Mouse (Mus musculus) mouse embryonic stem cell (cell line): Measurements from ENCODE around the gene Zfp119b.

Experiments used
- in situ Hi-C, 2 experiments: fragments of 300-500 bp; cut with MboI; formaldehyde crosslinking; loops; 1 replicate in 1 of 2; 3 replicates in 1 of 2; pipeline ENCODE4 v1.14.3; 2019 to 2020; ENCODE audit warnings: low sequenced_read_pairs in 2 of 2, low pct_unique_long_range_greater_than_20kb in 1 of 2, mixed read lengths in 1 of 2; ENCODE audit not compliant: unreplicated experiment in 1 of 2

Gene Zfp119b

GRCm38 (mm10) chr17:55949400-55949799, at the start of gene Zfp119b:
Zfp119b (minus strand) TSS chr17:55949500.
- in situ Hi-C loops, result no loop called here

DNA sequence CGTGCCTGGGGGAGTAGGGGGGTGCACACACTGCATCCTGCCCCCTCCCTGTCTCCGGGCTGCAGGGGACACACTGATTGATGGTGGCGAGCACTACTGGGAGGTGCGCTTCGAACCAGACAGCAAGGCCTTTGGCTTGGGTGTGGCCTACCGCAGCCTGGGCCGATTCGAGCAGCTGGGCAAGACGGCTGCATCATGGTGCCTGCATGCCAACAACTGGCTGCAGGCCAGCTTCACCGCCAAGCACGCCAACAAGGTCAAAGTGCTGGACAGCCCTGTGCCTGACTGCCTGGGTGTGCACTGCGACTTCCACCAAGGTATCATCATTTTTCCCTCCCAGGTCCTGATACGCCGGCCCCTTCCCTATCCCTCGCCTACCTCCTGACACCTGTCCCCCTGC, 46.7 kb upstream of the Zfp119b start:
- in situ Hi-C loops, result no loop called here

DNA sequence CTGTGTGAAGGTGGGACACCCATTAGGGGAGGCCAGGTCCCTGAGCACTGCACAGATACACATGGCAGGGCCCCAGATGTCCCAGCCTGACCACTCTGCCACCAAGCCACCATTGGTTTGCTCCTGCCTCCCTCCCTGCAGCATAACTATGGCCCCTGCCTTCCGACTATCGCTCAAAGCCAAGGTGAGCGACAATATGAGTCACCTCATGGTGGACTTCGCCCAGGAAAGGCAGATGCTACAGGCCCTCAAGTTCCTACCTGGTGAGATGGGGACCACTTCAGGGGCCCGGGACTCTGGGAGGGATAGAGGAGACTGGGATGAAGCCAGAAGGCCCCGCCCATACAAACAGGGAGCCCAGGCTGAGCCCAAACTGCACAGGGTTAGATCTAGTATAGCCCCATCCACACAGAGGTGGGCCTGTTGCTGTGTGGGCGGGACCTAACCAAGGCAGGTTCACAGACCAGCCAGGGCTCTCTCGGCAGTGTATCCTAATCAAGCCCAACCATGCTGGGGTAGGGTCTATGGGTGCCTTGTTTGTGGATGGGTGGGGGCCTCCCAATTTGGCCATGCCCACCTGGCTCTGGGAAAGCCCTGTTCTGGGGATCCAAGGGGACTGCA, 41.1 kb upstream of the Zfp119b start:
- in situ Hi-C loops, result no loop called here

- in situ Hi-C loops, result no loop called here
These were observed 37.0 kb upstream of the Zfp119b start, which contains the start of gene Fsd1 for GRCm38 (mm10) chr17:55986030-55986961. Fsd1 (plus strand) TSS chr17:55986509.

- in situ Hi-C loops, result no loop called here
These were observed 28.0 kb upstream of the Zfp119b start for GRCm38 (mm10) chr17:55977301-55977700.

DNA sequence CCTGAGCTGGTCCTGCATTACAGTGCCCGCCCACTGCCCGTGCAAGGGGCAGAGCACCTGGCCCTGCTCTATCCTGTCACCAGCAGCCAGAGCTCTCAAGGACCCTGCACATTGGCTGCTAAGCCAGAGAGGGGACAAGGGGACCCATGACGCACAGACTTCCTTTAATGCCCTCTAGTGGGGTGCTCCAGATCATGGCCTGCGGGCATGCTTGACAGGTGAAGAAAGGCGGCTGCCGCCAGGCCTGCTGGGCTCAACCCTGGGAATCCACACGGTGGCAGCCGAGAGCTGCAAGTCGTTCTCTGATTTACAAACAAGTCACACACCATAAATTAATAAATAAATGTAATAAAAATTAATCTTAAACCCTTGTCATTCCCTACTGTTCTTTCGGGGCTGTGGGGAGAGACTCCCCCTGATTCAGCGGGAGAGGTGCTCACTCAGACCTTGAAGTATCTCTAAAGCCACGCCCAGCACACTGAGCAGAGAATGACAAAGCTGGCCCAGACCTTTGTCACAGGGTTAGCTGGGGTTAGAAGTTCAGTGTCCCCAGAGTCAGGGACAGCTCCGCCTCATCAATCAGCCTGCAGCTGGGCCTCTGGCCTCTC, 27.1 kb upstream of the Zfp119b start:
- in situ Hi-C loops, result no loop called here

- in situ Hi-C loops, result no loop called here
These were observed 22.2 kb upstream of the Zfp119b start for GRCm38 (mm10) chr17:55971453-55971852.

- in situ Hi-C loops, result no loop called here
These were observed 20.9 kb upstream of the Zfp119b start, which contains the start of gene Shd for GRCm38 (mm10) chr17:55969966-55970891. Shd (plus strand) TSS chr17:55970467.

DNA sequence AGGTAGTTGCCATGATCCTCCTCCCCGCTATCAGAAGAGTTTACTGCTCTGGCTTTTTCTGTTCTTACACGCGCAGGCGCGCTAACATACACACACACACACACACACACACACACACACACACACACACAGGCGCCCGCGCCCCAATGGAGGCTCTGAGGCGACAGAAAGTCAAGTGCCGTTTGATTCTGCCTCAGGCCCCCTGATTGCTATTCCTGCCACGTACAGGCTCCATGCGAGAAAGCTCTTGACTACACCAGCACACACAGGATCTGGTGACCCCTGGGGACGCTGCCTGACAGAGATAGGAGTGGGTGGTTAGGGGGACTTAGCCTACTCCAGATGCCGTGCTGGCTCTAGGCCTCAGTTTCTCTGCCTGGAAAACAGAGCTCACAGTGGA, 20.3 kb upstream of the Zfp119b start:
- in situ Hi-C loops, result no loop called here

DNA sequence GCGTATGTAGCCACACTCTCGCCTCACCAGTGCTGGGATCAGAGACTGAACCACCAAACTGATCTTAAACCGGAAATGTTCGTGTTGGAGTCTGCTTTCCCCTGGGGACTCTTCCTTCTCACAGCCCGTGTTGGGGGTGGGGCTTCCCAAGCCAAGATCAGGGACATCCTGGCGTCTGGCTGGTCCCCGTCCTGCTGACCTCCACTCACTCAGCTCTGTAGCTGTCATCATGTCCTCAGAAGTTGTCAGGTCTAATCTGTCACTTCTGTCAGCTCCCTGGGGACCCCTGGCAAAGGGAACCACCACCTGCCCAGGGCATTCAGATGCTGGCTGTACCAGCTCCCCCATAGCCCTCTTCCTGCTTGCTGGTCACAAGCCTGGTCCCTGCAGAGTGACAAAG, 18.9 kb upstream of the Zfp119b start:
- in situ Hi-C loops, result no loop called here

DNA sequence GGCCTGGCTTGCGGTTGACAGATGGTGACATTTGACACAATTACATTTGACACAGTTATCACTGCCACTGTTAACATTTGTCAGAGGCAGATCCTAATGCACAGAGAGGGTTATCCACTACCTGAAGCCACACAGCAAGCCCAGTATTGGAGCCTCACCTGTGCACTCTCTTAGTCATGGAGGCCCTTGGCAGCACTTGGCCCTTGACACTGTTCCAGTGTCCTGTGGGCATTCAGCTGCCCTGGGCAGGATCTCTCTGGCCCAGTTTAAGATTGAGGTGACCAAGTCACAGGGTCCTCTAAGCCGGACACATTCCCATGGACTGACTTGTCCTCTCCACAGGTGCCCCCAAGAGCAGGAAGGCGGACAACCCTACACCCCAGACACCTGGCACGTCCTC, 17.9 kb upstream of the Zfp119b start:
- in situ Hi-C loops, result no loop called here

DNA sequence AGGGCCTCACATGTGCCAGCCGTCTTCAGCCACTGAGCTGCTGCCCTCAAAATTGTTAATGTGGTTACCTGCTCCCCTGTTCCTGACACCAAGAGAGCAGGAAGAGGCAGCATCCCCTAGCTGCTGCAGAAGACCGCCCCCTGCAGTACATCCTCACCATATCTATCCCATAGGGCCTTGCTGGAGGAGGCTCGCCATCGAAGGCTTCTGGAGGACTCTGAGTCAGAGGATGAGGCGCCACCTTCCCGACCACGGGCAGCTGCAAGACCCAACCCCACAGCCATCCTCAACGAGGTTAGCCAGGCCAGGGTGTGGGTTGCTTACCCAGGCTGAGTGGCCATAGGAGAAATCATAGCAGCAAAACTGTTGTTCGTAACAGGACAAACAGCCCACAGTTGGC, 15.7 kb upstream of the Zfp119b start:
- in situ Hi-C loops, result no loop called here

GRCm38 (mm10) chr17:55964496-55964895, 15.2 kb upstream of the Zfp119b start:
- in situ Hi-C loops, result no loop called here

DNA sequence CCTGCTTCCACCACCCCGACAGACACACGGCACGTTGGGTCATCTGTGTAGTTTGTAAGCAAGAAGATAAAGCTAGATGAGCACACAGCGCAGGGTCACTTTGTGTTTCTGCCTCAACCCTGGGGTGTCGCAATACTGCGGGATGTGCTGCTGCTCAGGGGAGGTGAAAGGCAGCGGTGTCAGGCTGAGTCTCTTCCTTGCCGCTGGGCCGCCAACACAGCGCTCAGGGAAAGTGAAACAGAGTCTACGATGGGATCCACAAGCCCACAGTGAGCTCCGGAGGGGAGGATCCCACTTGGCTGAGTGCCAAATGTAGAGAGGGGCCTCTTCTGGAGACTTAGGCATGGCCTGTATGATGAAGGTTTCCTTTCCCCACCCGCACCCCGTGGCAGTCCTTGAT, 13.9 kb upstream of the Zfp119b start:
- in situ Hi-C loops, result no loop called here

- in situ Hi-C loops, result no loop called here
These were observed 12.3 kb upstream of the Zfp119b start for GRCm38 (mm10) chr17:55961631-55962030.

GRCm38 (mm10) chr17:55960791-55961190, 11.5 kb upstream of the Zfp119b start:
- in situ Hi-C loops, result no loop called here

DNA sequence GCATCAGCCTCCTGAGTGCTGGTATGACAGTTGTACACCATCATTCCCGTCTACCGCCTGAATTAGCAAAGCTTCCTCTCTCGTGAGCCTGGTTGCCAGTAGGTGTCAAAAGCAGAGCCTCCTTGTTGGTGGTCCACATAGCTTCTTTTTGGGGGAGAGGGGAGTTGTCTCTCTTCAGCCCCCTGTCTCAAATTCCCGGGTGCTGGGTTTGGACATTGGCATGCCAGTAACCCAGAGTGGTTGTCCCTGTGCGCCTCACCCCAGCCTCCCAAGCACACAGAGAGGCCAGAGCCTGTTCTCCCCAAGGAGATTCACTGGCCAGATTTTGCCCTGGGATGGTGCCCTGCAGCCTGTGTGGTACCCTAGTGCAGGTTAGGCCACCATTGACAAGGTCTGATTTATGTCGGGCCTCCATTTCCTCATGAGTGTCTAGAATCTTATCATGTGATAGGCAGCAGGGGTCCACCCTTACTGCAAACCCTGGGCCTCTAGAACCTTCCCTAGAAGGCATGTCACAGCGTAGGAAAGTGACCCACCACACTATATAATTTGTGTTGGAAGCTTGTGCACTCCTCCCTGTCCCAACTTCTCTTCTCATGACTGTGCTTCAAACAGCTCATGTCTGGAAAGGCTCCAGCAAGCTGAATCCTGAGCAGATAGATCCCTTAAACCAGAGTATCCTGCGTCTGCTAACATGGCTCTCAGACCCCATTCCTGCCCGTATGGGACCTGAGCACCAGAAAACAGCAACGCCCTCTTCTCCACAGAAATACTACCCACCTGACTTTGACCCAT, 10.8 kb upstream of the Zfp119b start:
- in situ Hi-C loops, result no loop called here
